Mouse (Mus musculus) CH12.LX (cell line): ENCODE measurements around the gene Myh9.

Experiments used
- CTCF ChIP-seq, 2 experiments: IDR thresholded peaks in 1 of 2; conservative IDR thresholded peaks in 1 of 2; 2 replicates each; pipeline ENCODE4 v1.5.1; 2011 to 2012; ENCODE audit warnings: low read depth in 2 of 2, low read length in 2 of 2, improper control_type of control experiment in 1 of 2, inconsistent platforms in 1 of 2, mild to moderate bottlenecking in 1 of 2, moderate library complexity in 1 of 2
- EP300 ChIP-seq: IDR thresholded peaks from 2 replicates; pipeline ENCODE4 v1.6.1; 2011; ENCODE audit warnings: low read length, improper control_type of control experiment
- ETS1 ChIP-seq: conservative IDR thresholded peaks from 2 replicates; pipeline ENCODE4 v1.6.1; 2012; ENCODE audit warnings: low read depth, mild to moderate bottlenecking, inconsistent platforms, low read length, improper control_type of control experiment, moderate library complexity
- MYC ChIP-seq: IDR thresholded peaks from 2 replicates; pipeline ENCODE4 v1.6.1; 2011; ENCODE audit warnings: low read depth, mild to moderate bottlenecking, improper control_type of control experiment, low read length
- POLR2A ChIP-seq: IDR thresholded peaks from 2 replicates; pipeline ENCODE4 v1.6.1; 2011; ENCODE audit warnings: low read depth, mild to moderate bottlenecking, improper control_type of control experiment, low read length
- RAD21 ChIP-seq: IDR thresholded peaks from 2 replicates; pipeline ENCODE4 v1.6.1; 2011; ENCODE audit warnings: low read depth, mild to moderate bottlenecking, low read length, improper control_type of control experiment, moderate library complexity
- TBP ChIP-seq: conservative IDR thresholded peaks from 2 replicates; pipeline ENCODE4 v1.6.1; 2011; ENCODE audit warnings: low read depth, low read length, improper control_type of control experiment
- TCF12 ChIP-seq: IDR thresholded peaks from 2 replicates; pipeline ENCODE4 v1.6.1; 2014; ENCODE audit warnings: low read depth, mild to moderate bottlenecking, inconsistent platforms, low read length, improper control_type of control experiment
- UBTF ChIP-seq: IDR thresholded peaks from 2 replicates; pipeline ENCODE4 v1.6.1; 2012; ENCODE audit warnings: low read depth, mild to moderate bottlenecking, inconsistent platforms, low read length, improper control_type of control experiment, moderate library complexity
- ZKSCAN1 ChIP-seq: IDR thresholded peaks from 2 replicates; pipeline ENCODE4 v1.6.1; 2012; ENCODE audit warnings: low read depth, inconsistent platforms, low read length, improper control_type of control experiment, borderline replicate concordance

DNA sequence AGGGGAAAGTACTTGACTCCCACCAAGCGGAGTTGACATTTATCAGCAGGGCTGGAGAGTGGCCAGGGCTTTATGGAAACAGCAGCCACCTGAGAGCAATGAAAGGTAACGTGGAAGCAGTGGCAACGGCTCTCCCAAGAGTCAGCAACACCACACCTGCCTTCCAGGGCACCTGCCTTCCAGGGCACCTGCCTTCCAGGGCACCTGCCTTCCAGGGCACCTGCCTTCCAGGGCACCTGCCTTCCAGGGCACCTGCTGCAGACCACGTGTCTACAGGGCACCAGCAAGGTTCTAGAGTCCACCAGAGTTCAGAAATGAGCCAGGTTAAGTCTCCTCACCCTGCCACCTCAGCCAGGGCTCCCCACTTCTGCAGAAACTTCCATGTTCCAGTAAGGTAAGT, 48.9 kb downstream of the Myh9 start:
- TF ChIP-seq RAD21 (no peak), CTCF (conservative IDR thresholded peaks at IDR 0.05 in 1 of 2, IDR thresholded peaks at IDR 0.05 in 1 of 2; ENCODE audit: low read depth in 2 of 2, low read length in 2 of 2) (no peak), ZKSCAN1 (no peak), TBP (no peak), MYC (no peak), POLR2A (no peak), TCF12 (no peak), UBTF (no peak), ETS1 (no peak), EP300 (no peak)
